Mouse (Mus musculus) liver, embryonic 16.5 days (tissue): ENCODE results near the gene Muc4. TPM values are rescaled to one million over a fixed set of nuclear protein-coding genes. Genes with fewer than 3 reads are reported as not detected.

Experiments used
- ATAC-seq: fragments of 200-750 bp; cut with Nextera tagmentation; 2 replicates; pipeline ENCODE4 v1.8.0; 2017; ENCODE audit warnings: low read depth, mild to moderate bottlenecking, moderate number of reproducible peaks, moderate library complexity
- H3K27ac ChIP-seq: fragments of 300-500 bp; sonication (generic); 2 replicates; pipeline ENCODE4 v1.5.1; 2014; ENCODE audit warnings: mild to moderate bottlenecking, low read length
- H3K27me3 ChIP-seq: fragments of 300-500 bp; sonication (generic); 2 replicates; pipeline ENCODE4 v1.6.1; 2014; ENCODE audit warnings: low read depth, low read length, mixed read lengths; ENCODE audit not compliant: control insufficient read depth, insufficient read depth
- H3K36me3 ChIP-seq: fragments of 300-500 bp; sonication (generic); 2 replicates; pipeline ENCODE4 v1.6.1; 2014; ENCODE audit warnings: mild to moderate bottlenecking; ENCODE audit not compliant: control insufficient read depth, insufficient read depth
- H3K4me1 ChIP-seq: fragments of 300-500 bp; sonication (generic); 2 replicates; pipeline ENCODE4 v1.6.1; 2014; ENCODE audit warnings: low read depth, low read length, mixed read lengths; ENCODE audit not compliant: control insufficient read depth
- H3K4me2 ChIP-seq: fragments of 300-500 bp; sonication (generic); 2 replicates; pipeline ENCODE4 v1.6.1; 2014; ENCODE audit warnings: low read depth, low read length, mixed read lengths
- H3K4me3 ChIP-seq: fragments of 300-500 bp; sonication (generic); 2 replicates; pipeline ENCODE4 v1.5.1; 2014; ENCODE audit warnings: low read depth, mild to moderate bottlenecking, low read length
- H3K9ac ChIP-seq: fragments of 300-500 bp; sonication (generic); 2 replicates; pipeline ENCODE4 v1.6.1; 2014; ENCODE audit warnings: low read depth, low read length
- H3K9me3 ChIP-seq: fragments of 300-500 bp; sonication (generic); replicated peaks from 2 replicates; pipeline ENCODE4 v1.6.1; 2016; ENCODE audit warnings: low read length; ENCODE audit not compliant: control insufficient read depth
- WGBS: fragments of 180-500 bp; shearing (Covaris S2); extraction: QIAGEN DNeasy Blood & Tissue Kit; methylation state at CpG from one replicate; pipeline ENCODE4 v1.1.7; 2014; ENCODE audit not compliant: insufficient replicate concordance; 5-methylcytosine and 5-hydroxymethylcytosine counted together
- polyA plus RNA-seq: library from polyadenylated mRNA; unstranded; fragments of >200 nt; fragmentation: Nextera tagmentation; extraction: Ambion mirVana; gene quantifications from 2 replicates; pipeline ENCODE4 v1.2.1, GENCODE M21; 2015

Muc4 gene
- polyA plus RNA-seq, 1 experiment from 2014 or later = 0.70 TPM

- Histone ChIP-seq H3K36me3 (no peaks in the 10 kb centered on the region), H3K9me3 (no peaks in the 10 kb centered on the region), H3K4me1 (no peaks in the 10 kb centered on the region), H3K9ac (no peak overlapping the region), H3K4me2 (no peak overlapping the region), H3K27ac (no peak overlapping the region), H3K4me3 (no peak overlapping the region), H3K27me3 (no peaks in the 10 kb centered on the region)
- WGBS = 51% methylated on average over 5 of the region's 5 CpGs
- 0 out of 2 replicates have a peak, but pooled peaks have one; percentile 21 for ATAC-seq
Measured at GRCm38 (mm10) chr16:32783324-32784062, 47.8 kb downstream of the Muc4 start.

GRCm38 (mm10) chr16:32784840-32785239, 49.2 kb downstream of the Muc4 start:
- H3K9me3 ChIP-seq = no peaks in the 10 kb centered on the region
- no peak for ATAC-seq
- H3K4me2 ChIP-seq = no peak overlapping the region
- H3K36me3 ChIP-seq = no peaks in the 10 kb centered on the region
- no peaks in the 10 kb centered on the region for H3K27me3 ChIP-seq
- H3K9ac ChIP-seq = no peak overlapping the region
- H3K27ac ChIP-seq = no peak overlapping the region
- H3K4me3 ChIP-seq = no peak overlapping the region
- WGBS = 78% methylated on average over 13 of the region's 13 CpGs
- no peaks in the 10 kb centered on the region for H3K4me1 ChIP-seq

- H3K36me3 ChIP-seq = no peaks in the 10 kb centered on the region
- ATAC-seq = no peak
- H3K4me1 ChIP-seq = no peaks in the 10 kb centered on the region
- no peak overlapping the region for H3K9ac ChIP-seq
- H3K9me3 ChIP-seq = no peaks in the 10 kb centered on the region
- no peak overlapping the region for H3K4me2 ChIP-seq
- no peak overlapping the region for H3K4me3 ChIP-seq
- WGBS = 61% methylated on average over 5 of the region's 5 CpGs
- H3K27me3 ChIP-seq = no peaks in the 10 kb centered on the region
- no peak overlapping the region for H3K27ac ChIP-seq
Measured at GRCm38 (mm10) chr16:32790056-32790455, 54.4 kb downstream of the Muc4 start.

- no peaks in the 10 kb centered on the region for H3K4me1 ChIP-seq
- no peaks in the 10 kb centered on the region for H3K36me3 ChIP-seq
- no peak for ATAC-seq
- 45% methylated on average over 1 of the region's 1 CpGs for WGBS
- H3K4me3 ChIP-seq = no peak overlapping the region
- no peak overlapping the region for H3K9ac ChIP-seq
- no peaks in the 10 kb centered on the region for H3K9me3 ChIP-seq
- H3K4me2 ChIP-seq = no peak overlapping the region
- H3K27me3 ChIP-seq = no peaks in the 10 kb centered on the region
- no peak overlapping the region for H3K27ac ChIP-seq
Measured at GRCm38 (mm10) chr16:32795177-32795576, 59.5 kb downstream of the Muc4 start.

- Histone ChIP-seq H3K4me3 (no peak overlapping the region), H3K4me2 (no peak overlapping the region), H3K36me3 (no peaks in the 10 kb centered on the region), H3K4me1 (no peaks in the 10 kb centered on the region), H3K9me3 (no peaks in the 10 kb centered on the region), H3K27ac (no peak overlapping the region), H3K27me3 (no peaks in the 10 kb centered on the region), H3K9ac (no peak overlapping the region)
- 64% methylated on average over 14 of the region's 14 CpGs for WGBS
- ATAC-seq = no peak
Measured at GRCm38 (mm10) chr16:32796676-32797425, 61.2 kb downstream of the Muc4 start.

GRCm38 (mm10) chr16:32797426-32797689, 61.7 kb downstream of the Muc4 start, which contains the start of gene Muc20:
Muc20 (minus strand) TSS chr16:32797435.
- no peaks in the 10 kb centered on the region for H3K9me3 ChIP-seq
- no peak within 1 kb of the TSS for H3K9ac ChIP-seq
- no peak within 1 kb of the TSS for H3K4me3 ChIP-seq
- ATAC-seq = no peak
- H3K27ac ChIP-seq = no peak within 1 kb of the TSS
- no peaks in the 10 kb centered on the region for H3K4me1 ChIP-seq
- WGBS = 51% methylated on average over 3 of the region's 3 CpGs
- H3K4me2 ChIP-seq = no peak within 1 kb of the TSS
- H3K27me3 ChIP-seq = no peaks in the 10 kb centered on the region
- H3K36me3 ChIP-seq = no peaks in the 10 kb centered on the region

- H3K4me2 ChIP-seq = no peak overlapping the region
- 0 out of 2 replicates have a peak, but pooled peaks have one; percentile 48 for ATAC-seq
- H3K9ac ChIP-seq = no peak overlapping the region
- 45% methylated on average over 6 of the region's 6 CpGs for WGBS
- no peaks in the 10 kb centered on the region for H3K27me3 ChIP-seq
- no peaks in the 10 kb centered on the region for H3K9me3 ChIP-seq
- H3K4me3 ChIP-seq = no peak overlapping the region
- peaks cover 11% of the 10 kb centered on the region for H3K4me1 ChIP-seq
- no peaks in the 10 kb centered on the region for H3K36me3 ChIP-seq
- no peak overlapping the region for H3K27ac ChIP-seq
Measured at GRCm38 (mm10) chr16:32803252-32803853, 67.7 kb downstream of the Muc4 start.

GRCm38 (mm10) chr16:32803901-32804300, 68.2 kb downstream of the Muc4 start:
- Histone ChIP-seq H3K27me3 (no peaks in the 10 kb centered on the region), H3K9ac (no peak overlapping the region), H3K4me3 (no peak overlapping the region)

GRCm38 (mm10) chr16:32805151-32805550, 69.5 kb downstream of the Muc4 start:
- WGBS = 59% methylated on average over 7 of the region's 7 CpGs
- H3K27ac ChIP-seq = no peak overlapping the region
- no peaks in the 10 kb centered on the region for H3K36me3 ChIP-seq
- H3K4me2 ChIP-seq = no peak overlapping the region
- no peak for ATAC-seq
- H3K4me1 ChIP-seq = peaks cover 11% of the 10 kb centered on the region
- no peaks in the 10 kb centered on the region for H3K9me3 ChIP-seq
- H3K27me3 ChIP-seq = no peaks in the 10 kb centered on the region
- H3K9ac ChIP-seq = no peak overlapping the region
- H3K4me3 ChIP-seq = no peak overlapping the region

More at GRCm38 (mm10) chr16:32803901-32804300, 68.2 kb downstream of the Muc4 start:
- no peak overlapping the region for H3K4me2 ChIP-seq
- peaks cover 11% of the 10 kb centered on the region for H3K4me1 ChIP-seq
- H3K9me3 ChIP-seq = no peaks in the 10 kb centered on the region
- WGBS = 30% methylated on average over 5 of the region's 5 CpGs
- no peaks in the 10 kb centered on the region for H3K36me3 ChIP-seq
- no peak overlapping the region for H3K27ac ChIP-seq
- no peak for ATAC-seq
